Mouse (Mus musculus) hindbrain, embryonic 15.5 days (tissue): ENCODE measurements around the gene Tas1r3. TPM values are rescaled to one million over a fixed set of nuclear protein-coding genes. Genes with fewer than 3 reads are reported as not detected.

Source experiments
- ATAC-seq: fragments of 200-750 bp; cut with Nextera tagmentation; 2 replicates; pipeline ENCODE4 v1.8.0; 2017; ENCODE audit warnings: low read depth, moderate number of reproducible peaks, moderate TSS enrichment; ENCODE audit not compliant: low FRiP score
- H3K27ac ChIP-seq: fragments of 300-500 bp; sonication (generic); replicated peaks from 2 replicates; pipeline ENCODE4 v1.5.1; 2015; ENCODE audit warnings: mild to moderate bottlenecking, inconsistent platforms
- H3K27me3 ChIP-seq: fragments of 300-500 bp; sonication (generic); 2 replicates; pipeline ENCODE4 v1.6.1; 2015; ENCODE audit warnings: control low read depth, inconsistent platforms
- H3K36me3 ChIP-seq: fragments of 300-500 bp; sonication (generic); 2 replicates; pipeline ENCODE4 v1.6.1; 2015; ENCODE audit warnings: control low read depth, inconsistent platforms
- H3K4me1 ChIP-seq: fragments of 300-500 bp; sonication (generic); replicated peaks from 2 replicates; pipeline ENCODE4 v1.6.1; 2015; ENCODE audit warnings: control low read depth, inconsistent platforms
- H3K4me2 ChIP-seq: fragments of 300-500 bp; sonication (generic); 2 replicates; pipeline ENCODE4 v1.6.1; 2015; ENCODE audit warnings: moderate library complexity, mild to moderate bottlenecking, inconsistent platforms
- H3K4me3 ChIP-seq: fragments of 300-500 bp; sonication (generic); 2 replicates; pipeline ENCODE4 v1.5.1; 2015; ENCODE audit warnings: mild to moderate bottlenecking, inconsistent platforms
- H3K9ac ChIP-seq: fragments of 300-500 bp; sonication (generic); 2 replicates; pipeline ENCODE4 v1.6.1; 2015; ENCODE audit warnings: inconsistent platforms
- H3K9me3 ChIP-seq: fragments of 300-500 bp; sonication (generic); 2 replicates; pipeline ENCODE4 v1.6.1; 2016; ENCODE audit warnings: control low read depth, inconsistent platforms
- WGBS: fragments of 180-500 bp; shearing (Covaris S2); methylation state at CpG from one replicate; pipeline ENCODE4 v1.1.7; 2015; 5-methylcytosine and 5-hydroxymethylcytosine counted together
- microRNA-seq: library from miRNA; unstranded; fragments of <30 nt; microRNA quantifications from one replicate; pipeline ENCODE4, GENCODE M21; 2016
- polyA plus RNA-seq: library from polyadenylated mRNA; unstranded; fragments of >200 nt; fragmentation: Nextera tagmentation; extraction: Ambion mirVana; gene quantifications from 2 replicates; pipeline ENCODE4 v1.2.1, GENCODE M21; 2015

Gene Tas1r3
- polyA plus RNA-seq, 1 experiment from 2014 or later = 0.54 TPM

DNA sequence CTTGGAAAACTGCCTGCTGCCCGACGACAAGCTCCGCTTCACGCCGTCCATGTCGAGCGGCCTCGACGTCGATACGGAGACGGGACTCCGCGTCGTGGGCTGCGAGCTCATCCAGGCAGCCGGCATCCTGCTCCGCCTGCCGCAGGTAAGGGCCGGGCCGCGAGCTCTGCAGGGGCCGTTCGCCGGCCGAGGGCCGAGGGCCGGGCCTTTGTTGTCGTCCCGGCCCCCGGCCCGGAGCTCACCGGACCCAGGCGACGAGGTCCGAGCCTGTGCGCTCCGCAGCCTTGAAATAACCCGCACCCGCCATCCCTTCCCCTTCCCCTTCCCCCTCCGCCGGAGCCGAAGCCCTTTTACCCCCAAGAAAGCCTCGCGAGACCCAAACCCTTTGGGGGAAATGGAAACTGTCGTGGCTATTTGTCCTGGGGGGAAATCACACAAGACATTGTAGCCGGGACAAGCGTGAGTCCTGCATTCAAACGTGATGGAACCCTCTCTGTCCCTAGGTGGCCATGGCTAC, 50.4 kb downstream of the Tas1r3 start:
- no peaks in the 10 kb centered on the region for H3K9me3 ChIP-seq

DNA sequence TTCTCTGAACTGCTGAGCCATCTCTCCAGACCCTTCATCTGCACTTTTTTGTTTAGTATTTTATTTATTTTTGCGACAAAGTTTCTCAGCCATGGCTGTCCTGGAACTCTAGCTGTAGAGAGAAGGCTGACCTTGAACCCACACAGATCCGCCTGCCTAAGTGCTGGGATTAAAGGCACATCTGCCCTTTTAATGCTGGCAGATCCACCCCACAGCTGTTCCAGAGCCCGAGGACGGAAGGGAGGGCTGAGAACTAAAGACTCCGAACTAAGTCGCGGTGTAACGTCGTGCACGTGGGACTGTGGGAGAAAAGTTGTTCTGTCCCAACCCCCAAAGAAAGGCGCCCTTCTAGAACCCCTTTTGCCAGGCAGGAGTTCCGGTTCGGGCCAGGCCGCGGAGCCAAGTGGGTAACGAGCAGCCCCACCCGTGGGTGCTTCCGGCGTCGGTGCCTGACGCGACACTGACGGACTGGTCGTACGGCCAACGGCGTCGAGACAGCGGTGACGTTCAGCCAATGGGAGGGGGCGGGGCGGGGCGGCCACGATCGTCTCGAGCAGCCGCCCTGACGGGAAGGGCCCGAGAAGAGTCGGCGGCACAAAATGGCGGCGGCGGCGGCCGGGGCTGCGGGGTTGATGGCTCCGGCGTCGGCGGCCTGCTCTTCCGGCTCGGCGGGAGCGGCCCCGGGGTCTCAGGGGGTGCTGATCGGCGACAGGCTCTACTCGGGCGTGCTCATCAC, 51.1 kb downstream of the Tas1r3 start, which contains the start of gene Ccnl2:
Gene Ccnl2, plus strand, starts transcription at position 561 of the 736 bp plus-strand sequence.
- H3K27ac ChIP-seq = peak within 1 kb of the TSS; percentile 92
- H3K36me3 ChIP-seq = peaks cover 59% of the 10 kb centered on the region
- H3K4me2 ChIP-seq = peak within 1 kb of the TSS; percentile 83
- under 1% methylated on average over 58 of the region's 60 CpGs for WGBS
- H3K9me3 ChIP-seq = no peaks in the 10 kb centered on the region
- peaks cover 31% of the 10 kb centered on the region for H3K4me1 ChIP-seq
- peak within 1 kb of the TSS; percentile 97 for H3K9ac ChIP-seq
- peak within 1 kb of the TSS; percentile 96 for H3K4me3 ChIP-seq
- H3K27me3 ChIP-seq = no peaks in the 10 kb centered on the region
- ATAC-seq = peak; percentile 99

More for the DNA sequence above, 50.4 kb downstream of the Tas1r3 start:
- peaks cover 31% of the 10 kb centered on the region for H3K4me1 ChIP-seq
- peak; percentile 63 for ATAC-seq
- WGBS = under 1% methylated on average over 49 of the region's 49 CpGs
- H3K4me2 ChIP-seq = peak overlapping the region; percentile 83
- peak overlapping the region; percentile 92 for H3K27ac ChIP-seq
- no peaks in the 10 kb centered on the region for H3K27me3 ChIP-seq
- H3K36me3 ChIP-seq = peaks cover 60% of the 10 kb centered on the region
- H3K4me3 ChIP-seq = peak overlapping the region; percentile 96
- H3K9ac ChIP-seq = peak overlapping the region; percentile 97

Small RNAs within 50 kb of the gene (microRNA-seq; reads per million reads assigned to microRNA genes)
- gene Gm22991 = not detected

Other genes starting within 250 kb of the Tas1r3 start
- gene Cdk11b, start 238.5 kb downstream of the Tas1r3 start, polyA plus RNA-seq = 49.3 and 53.0 TPM in 2 replicates
- gene Gm10563, start 218.0 kb downstream of the Tas1r3 start, polyA plus RNA-seq = not detected in 2 replicates
- gene Mmp23, start 210.0 kb downstream of the Tas1r3 start, polyA plus RNA-seq = 4.7 and 6.5 TPM in 2 replicates
- 50.6 and 62.2 TPM in 2 replicates for gene Mib2, start 194.2 kb downstream of the Tas1r3 start, polyA plus RNA-seq
- 17.2 and 20.6 TPM in 2 replicates for gene Fndc10, start 169.0 kb downstream of the Tas1r3 start, polyA plus RNA-seq
- 160 and 166 TPM in 2 replicates for gene Ssu72, start 158.6 kb downstream of the Tas1r3 start, polyA plus RNA-seq
- gene Tmem240, start 128.6 kb downstream of the Tas1r3 start, polyA plus RNA-seq = 23.8 and 27.0 TPM in 2 replicates
- gene Atad3a, start 102.3 kb downstream of the Tas1r3 start, polyA plus RNA-seq = 92.0 and 99.4 TPM in 2 replicates
- gene Vwa1, start 88.7 kb downstream of the Tas1r3 start, polyA plus RNA-seq = 32.2 and 33.7 TPM in 2 replicates
- gene Tmem88b, start 77.5 kb downstream of the Tas1r3 start, polyA plus RNA-seq = 0.98 and 1.2 TPM in 2 replicates
- gene Ankrd65, start 72.9 kb downstream of the Tas1r3 start, polyA plus RNA-seq = not detected in 2 replicates
- gene Mrpl20, start 60.5 kb downstream of the Tas1r3 start, polyA plus RNA-seq = 248 and 265 TPM in 2 replicates
- gene Ccnl2, start 50.9 kb downstream of the Tas1r3 start, polyA plus RNA-seq = 134 and 137 TPM in 2 replicates
- gene Aurkaip1, start 32.1 kb downstream of the Tas1r3 start, polyA plus RNA-seq = 129 TPM in 2 replicates
- 32.5 and 32.7 TPM in 2 replicates for gene Mxra8, start 23.7 kb downstream of the Tas1r3 start, polyA plus RNA-seq
- 30.8 and 32.8 TPM in 2 replicates for gene Dvl1, start 16.0 kb downstream of the Tas1r3 start, polyA plus RNA-seq
- 25.6 and 29.1 TPM in 2 replicates for gene Cptp, start 6.1 kb upstream of the Tas1r3 start, polyA plus RNA-seq
- 71.6 and 78.6 TPM in 2 replicates for gene Ints11, start 6.2 kb upstream of the Tas1r3 start, polyA plus RNA-seq
- gene Pusl1, start 28.4 kb upstream of the Tas1r3 start, polyA plus RNA-seq = 58.5 and 62.9 TPM in 2 replicates
- gene Acap3, start 28.5 kb upstream of the Tas1r3 start, polyA plus RNA-seq = 68.8 and 74.6 TPM in 2 replicates
- 104 and 115 TPM in 2 replicates for gene Ube2j2, start 80.5 kb upstream of the Tas1r3 start, polyA plus RNA-seq
- gene C1qtnf12, start 99.0 kb upstream of the Tas1r3 start, polyA plus RNA-seq = 13.4 and 16.6 TPM in 2 replicates
- 33.1 and 35.9 TPM in 2 replicates for gene B3galt6, start 129.3 kb upstream of the Tas1r3 start, polyA plus RNA-seq
- gene Sdf4, start 129.5 kb upstream of the Tas1r3 start, polyA plus RNA-seq = 114 and 120 TPM in 2 replicates
- 0.64 and 0.73 TPM in 2 replicates for gene Tnfrsf4, start 150.5 kb upstream of the Tas1r3 start, polyA plus RNA-seq
- 1.9 and 2.1 TPM in 2 replicates for gene Tnfrsf18, start 162.8 kb upstream of the Tas1r3 start, polyA plus RNA-seq
- gene Ttll10, start 196.1 kb upstream of the Tas1r3 start, polyA plus RNA-seq = not detected in 2 replicates
- 30.0 and 32.6 TPM in 2 replicates for gene 9430015G10Rik, start 246.6 kb upstream of the Tas1r3 start, polyA plus RNA-seq